Mouse (Mus musculus): Measurements from ENCODE around the gene Rora.

DNA sequence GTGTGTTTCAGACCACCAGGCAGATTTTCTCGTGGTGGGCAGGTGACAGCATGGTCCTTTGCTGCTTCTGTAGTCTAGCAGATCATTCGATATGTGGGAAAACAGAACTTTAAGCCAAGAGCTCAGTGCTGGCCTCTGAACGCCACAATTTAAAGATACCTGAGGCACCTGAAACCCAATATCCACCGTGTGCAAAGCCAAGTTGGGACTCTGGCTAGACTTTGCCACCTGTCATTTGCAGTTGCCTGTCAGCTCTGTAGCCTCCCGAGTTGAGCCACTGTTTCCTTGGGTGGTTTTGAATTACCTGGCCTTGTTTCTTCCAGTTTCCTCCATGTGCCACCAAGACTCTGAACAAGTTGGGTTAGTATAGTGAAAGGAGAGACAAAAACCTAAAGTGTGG is 82.3 kb downstream of the Rora start:
- TF ChIP-seq CTCF (IDR thresholded peaks at IDR 0.05; ENCODE audit: borderline replicate concordance, extremely low read depth, insufficient read depth, insufficient read length) (no peak), POLR2A (IDR thresholded peaks at IDR 0.05; ENCODE audit: borderline replicate concordance, extremely low read depth, insufficient read depth, insufficient read length, poor library complexity, severe bottlenecking) (no peak)

Measured in brain, embryonic 14.5 days (tissue).